Mouse (Mus musculus): Measurements from ENCODE around the gene N4bp2. TPM values are rescaled to one million over a fixed set of nuclear protein-coding genes. Genes with fewer than 3 reads are reported as not detected.
"Not testable (repeated sequence)": the region's sequence is repeated elsewhere in the genome, so short reads cannot be mapped to it uniquely, and the experiment has no call there.

The N4bp2 gene
- polyA plus RNA-seq, 1 experiment from 2014 or later, result 40.1 TPM

DNA sequence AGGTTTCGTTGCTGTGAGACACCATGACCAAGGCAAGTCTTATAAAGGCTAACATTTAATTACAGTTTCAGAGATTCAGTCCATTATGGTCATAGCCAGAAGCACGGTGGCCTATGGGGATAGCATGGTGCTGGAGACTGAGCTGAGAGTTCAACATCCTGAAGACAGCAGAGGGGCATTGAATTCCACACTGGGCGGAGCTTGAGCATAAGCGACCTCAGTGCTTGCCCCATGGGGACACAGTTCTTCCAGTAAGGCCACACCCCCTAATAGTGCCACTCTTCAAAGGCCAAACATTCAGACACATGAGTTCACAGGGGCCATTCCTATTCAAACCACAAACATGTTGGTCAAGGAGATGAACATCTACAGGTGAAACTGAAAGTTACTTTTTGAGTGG, 12.8 kb downstream of the N4bp2 start:
- Histone ChIP-seq H3K9me3 (ENCODE audit: control insufficient read depth, low read length) (no peaks in the 10 kb centered on the region), H3K9ac (ENCODE audit: low read length) (no peak overlapping the region), H3K27me3 (ENCODE audit: control insufficient read depth, insufficient read depth, low read length) (no peaks in the 10 kb centered on the region), H3K4me1 (ENCODE audit: control insufficient read depth, insufficient read depth, low read length) (peaks cover 6% of the 10 kb centered on the region; the same call in 1 of the 2 replicates), H3K4me2 (no peak overlapping the region), H3K4me3 (ENCODE audit: low read depth, low read length) (no peak overlapping the region), H3K36me3 (ENCODE audit: control insufficient read depth, insufficient read depth, low read length) (peaks cover 2% of the 10 kb centered on the region; the same call in 1 of the 2 replicates), H3K27ac (ENCODE audit: low read depth, low read length) (no peak overlapping the region)
- DNase-seq (ENCODE audit: low spot score, missing footprints), result peak; percentile 67
- WGBS, result 90% methylated on average over 4 of the region's 4 CpGs
- no peak for ATAC-seq (ENCODE audit: low FRiP score)

DNA sequence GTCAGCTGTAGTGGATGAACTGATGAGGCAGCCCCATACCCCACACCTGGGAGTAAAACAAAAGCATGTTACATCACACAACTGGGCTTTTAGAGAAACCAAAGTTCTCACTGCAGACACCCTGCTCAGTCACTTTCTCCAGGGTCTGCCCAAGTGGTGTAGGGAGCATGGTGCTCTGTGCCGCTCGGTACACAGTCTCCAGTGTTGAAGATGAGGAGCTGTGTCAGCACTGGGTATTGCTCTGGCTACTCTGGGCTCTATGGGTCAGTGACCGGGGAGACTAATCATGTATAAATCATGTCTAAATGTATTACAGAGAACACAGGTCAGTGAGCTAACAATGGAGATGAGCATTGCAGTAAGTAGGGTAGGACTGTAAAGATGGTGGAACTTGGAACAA, 13.6 kb downstream of the N4bp2 start:
- Histone ChIP-seq H3K36me3 (ENCODE audit: control insufficient read depth, insufficient read depth, low read length) (peaks cover 2% of the 10 kb centered on the region; the same call in 1 of the 2 replicates), H3K4me2 (no peak overlapping the region), H3K27ac (ENCODE audit: low read depth, low read length) (no peak overlapping the region), H3K27me3 (ENCODE audit: control insufficient read depth, insufficient read depth, low read length) (no peaks in the 10 kb centered on the region), H3K4me1 (ENCODE audit: control insufficient read depth, insufficient read depth, low read length) (peaks cover 6% of the 10 kb centered on the region; the same call in 1 of the 2 replicates), H3K9me3 (ENCODE audit: control insufficient read depth, low read length) (no peaks in the 10 kb centered on the region), H3K9ac (ENCODE audit: low read length) (no peak overlapping the region), H3K4me3 (ENCODE audit: low read depth, low read length) (no peak overlapping the region)
- 95% methylated on average over 3 of the region's 3 CpGs for WGBS
- DNase-seq (ENCODE audit: low spot score, missing footprints) (no peak), ATAC-seq (ENCODE audit: low FRiP score) (no peak)

DNA sequence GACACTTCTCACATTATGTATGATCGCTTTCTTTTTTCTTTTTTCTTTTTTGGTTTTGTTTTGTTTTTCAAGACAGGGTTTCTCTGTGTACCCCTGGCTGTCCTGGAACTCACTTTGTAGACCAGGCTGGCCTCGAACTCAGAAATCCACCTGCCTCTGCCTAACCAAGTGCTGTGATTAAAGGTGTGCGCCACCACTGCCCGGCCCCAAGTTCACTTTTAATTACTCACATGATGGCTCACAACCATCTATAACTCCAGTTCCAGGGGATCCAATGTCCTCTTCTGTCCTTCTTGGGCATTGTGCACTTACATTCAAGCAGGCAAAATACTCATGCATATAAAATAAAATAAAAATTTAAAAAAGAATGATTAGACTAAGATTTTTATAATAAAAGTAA, 15.7 kb downstream of the N4bp2 start:
- ATAC-seq (ENCODE audit: low FRiP score) (0 out of 2 replicates have a peak, but pooled peaks have one; percentile 49), DNase-seq (ENCODE audit: low spot score, missing footprints) (peak; percentile 69)
- H3K4me1 ChIP-seq (ENCODE audit: control insufficient read depth, insufficient read depth, low read length); H3K9me3 ChIP-seq (ENCODE audit: control insufficient read depth, low read length); H3K27me3 ChIP-seq (ENCODE audit: control insufficient read depth, insufficient read depth, low read length); H3K4me2 ChIP-seq; H3K36me3 ChIP-seq (ENCODE audit: control insufficient read depth, insufficient read depth, low read length); H3K27ac ChIP-seq (ENCODE audit: low read depth, low read length); H3K9ac ChIP-seq (ENCODE audit: low read length); H3K4me3 ChIP-seq (ENCODE audit: low read depth, low read length): not testable (repeated sequence)
- WGBS, result 93% methylated on average over 4 of the region's 4 CpGs

DNA sequence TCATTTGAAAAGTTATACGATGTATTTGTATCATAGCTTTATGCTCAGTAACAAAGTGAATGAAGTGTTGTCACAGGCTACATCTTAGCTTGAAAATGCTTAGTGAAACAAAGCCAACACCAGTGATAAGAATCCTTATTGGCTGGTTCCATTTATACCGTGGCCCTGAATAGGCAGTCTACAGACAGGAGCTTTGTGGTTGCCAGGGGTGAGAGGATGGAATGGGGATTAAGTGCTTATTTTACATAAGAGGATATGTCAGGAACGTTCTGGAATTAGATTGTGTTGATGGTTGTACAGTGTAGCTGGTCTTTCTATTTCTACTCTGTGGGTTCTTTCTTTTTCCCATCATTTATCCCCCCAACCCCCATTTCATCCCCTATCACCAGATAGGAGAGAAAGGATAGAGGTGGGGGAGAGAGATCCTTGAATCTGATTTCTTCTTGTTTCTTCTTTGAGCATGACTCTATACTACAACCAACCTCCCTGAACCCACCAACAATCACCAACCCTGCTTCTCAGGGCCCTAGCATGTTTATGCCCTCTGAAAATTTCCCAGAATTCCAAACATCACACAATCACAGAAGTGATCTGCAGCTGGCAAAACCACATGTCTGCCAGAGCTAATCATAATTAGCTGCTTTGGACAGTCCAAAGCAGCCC, 16.2 kb downstream of the N4bp2 start:
- Histone ChIP-seq H3K36me3 (ENCODE audit: control insufficient read depth, insufficient read depth, low read length) (peaks cover 5% of the 10 kb centered on the region; the same call in 1 of the 2 replicates), H3K27ac (ENCODE audit: low read depth, low read length) (no peak overlapping the region), H3K4me1 (ENCODE audit: control insufficient read depth, insufficient read depth, low read length) (peaks cover 6% of the 10 kb centered on the region; the same call in 1 of the 2 replicates), H3K4me2 (no peak overlapping the region), H3K9me3 (ENCODE audit: control insufficient read depth, low read length) (no peaks in the 10 kb centered on the region), H3K27me3 (ENCODE audit: control insufficient read depth, insufficient read depth, low read length) (no peaks in the 10 kb centered on the region), H3K9ac (ENCODE audit: low read length) (no peak overlapping the region), H3K4me3 (ENCODE audit: low read depth, low read length) (no peak overlapping the region)
- ATAC-seq (ENCODE audit: low FRiP score), result peak; percentile 92
- WGBS, result 21% methylated on average over 3 of the region's 3 CpGs
- peak; percentile 95 for DNase-seq (ENCODE audit: low spot score, missing footprints)

DNA sequence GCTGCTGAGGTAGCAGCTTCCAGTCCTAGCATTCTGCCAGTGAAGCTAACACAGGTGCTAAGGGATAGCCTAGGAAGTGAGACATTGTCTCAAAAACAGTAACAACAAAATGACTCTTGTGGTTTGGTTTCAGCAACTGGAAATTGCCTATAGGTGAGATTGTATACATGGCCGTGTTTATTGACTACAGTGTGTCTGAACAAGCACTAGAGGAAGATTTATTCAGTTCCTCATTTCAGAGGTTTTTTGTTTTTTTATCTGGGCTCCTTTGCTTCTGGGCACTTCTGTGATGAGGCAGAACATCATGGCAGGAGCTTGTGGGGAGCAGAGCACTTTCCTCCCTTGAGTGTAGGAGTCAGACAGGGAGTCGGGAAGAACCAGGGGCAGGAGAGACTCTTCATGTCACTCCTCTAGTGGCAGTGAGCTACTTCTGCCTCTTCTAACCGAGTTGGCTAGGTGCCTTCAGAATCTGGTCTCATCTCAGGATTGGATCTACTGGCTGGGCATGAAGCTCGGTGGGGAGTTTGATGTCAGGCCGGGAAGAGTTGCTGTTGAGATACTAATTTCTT, 17.9 kb downstream of the N4bp2 start:
- WGBS, result 87% methylated on average over 5 of the region's 5 CpGs
- Histone ChIP-seq H3K9ac (ENCODE audit: low read length) (no peak overlapping the region), H3K4me1 (ENCODE audit: control insufficient read depth, insufficient read depth, low read length) (peaks cover 6% of the 10 kb centered on the region; the same call in 1 of the 2 replicates), H3K4me2 (no peak overlapping the region), H3K27me3 (ENCODE audit: control insufficient read depth, insufficient read depth, low read length) (no peaks in the 10 kb centered on the region), H3K36me3 (ENCODE audit: control insufficient read depth, insufficient read depth, low read length) (peaks cover 5% of the 10 kb centered on the region; the same call in 1 of the 2 replicates), H3K9me3 (ENCODE audit: control insufficient read depth, low read length) (no peaks in the 10 kb centered on the region), H3K27ac (ENCODE audit: low read depth, low read length) (no peak overlapping the region), H3K4me3 (ENCODE audit: low read depth, low read length) (no peak overlapping the region)
- DNase-seq (ENCODE audit: low spot score, missing footprints), result peak; percentile 41
- no peak for ATAC-seq (ENCODE audit: low FRiP score)

DNA sequence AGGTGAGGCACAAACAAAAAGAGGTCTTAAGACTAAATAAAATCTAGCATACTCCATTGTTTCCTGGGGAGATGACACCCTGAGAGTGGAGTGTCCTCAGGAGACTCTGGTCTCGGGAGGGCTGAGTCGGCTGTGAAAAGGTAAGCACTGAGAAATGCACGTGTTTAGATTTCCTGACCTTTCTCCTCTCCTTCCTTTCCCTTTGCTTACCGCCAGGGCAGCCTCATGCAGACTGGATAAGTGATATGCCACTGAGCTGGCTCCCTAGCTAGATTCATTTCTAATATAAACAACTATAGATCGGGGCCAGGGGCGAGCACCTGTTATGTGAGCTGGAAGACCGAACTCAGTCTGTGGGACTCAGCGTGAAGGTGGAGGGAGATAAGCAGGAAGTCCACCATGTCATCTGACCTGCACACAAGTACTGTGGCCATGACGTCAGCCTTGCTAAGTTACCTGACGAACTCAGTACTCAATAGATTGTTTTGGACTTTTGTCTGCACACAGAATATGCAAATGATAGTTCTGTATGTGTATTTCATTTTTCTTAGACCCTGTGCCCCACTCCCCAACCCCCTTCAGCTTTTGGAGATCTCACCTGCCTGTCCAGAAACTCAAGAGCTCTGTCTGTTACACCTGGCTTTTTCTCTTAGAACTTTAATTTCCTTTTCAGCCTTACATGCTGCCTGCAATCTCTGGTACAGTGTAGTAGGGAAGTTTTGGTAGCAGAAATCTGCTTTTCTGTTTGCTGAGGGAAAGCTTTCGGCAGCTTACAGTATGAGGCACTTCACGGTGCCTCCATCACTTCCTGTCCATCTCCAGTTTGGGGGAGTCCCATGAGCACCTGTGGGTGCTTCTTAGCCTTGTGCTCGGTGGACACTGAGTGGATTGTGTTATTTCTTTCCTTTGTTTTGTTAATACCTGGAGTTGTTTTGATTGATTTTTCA, 18.7 kb downstream of the N4bp2 start:
- H3K9ac ChIP-seq (ENCODE audit: low read length), result no peak overlapping the region
- H3K4me1 ChIP-seq (ENCODE audit: control insufficient read depth, insufficient read depth, low read length), result peaks cover 6% of the 10 kb centered on the region; the same call in 1 of the 2 replicates
- no peak overlapping the region for H3K4me2 ChIP-seq
- DNase-seq (ENCODE audit: low spot score, missing footprints) (peak; percentile 71), ATAC-seq (ENCODE audit: low FRiP score) (no peak)
- 89% methylated on average over 13 of the region's 13 CpGs for WGBS
- H3K4me3 ChIP-seq (ENCODE audit: low read depth, low read length), result no peak overlapping the region
- no peaks in the 10 kb centered on the region for H3K9me3 ChIP-seq (ENCODE audit: control insufficient read depth, low read length)
- no peak overlapping the region for H3K27ac ChIP-seq (ENCODE audit: low read depth, low read length)
- H3K36me3 ChIP-seq (ENCODE audit: control insufficient read depth, insufficient read depth, low read length), result peaks cover 5% of the 10 kb centered on the region; the same call in 1 of the 2 replicates
- H3K27me3 ChIP-seq (ENCODE audit: control insufficient read depth, insufficient read depth, low read length), result no peaks in the 10 kb centered on the region

DNA sequence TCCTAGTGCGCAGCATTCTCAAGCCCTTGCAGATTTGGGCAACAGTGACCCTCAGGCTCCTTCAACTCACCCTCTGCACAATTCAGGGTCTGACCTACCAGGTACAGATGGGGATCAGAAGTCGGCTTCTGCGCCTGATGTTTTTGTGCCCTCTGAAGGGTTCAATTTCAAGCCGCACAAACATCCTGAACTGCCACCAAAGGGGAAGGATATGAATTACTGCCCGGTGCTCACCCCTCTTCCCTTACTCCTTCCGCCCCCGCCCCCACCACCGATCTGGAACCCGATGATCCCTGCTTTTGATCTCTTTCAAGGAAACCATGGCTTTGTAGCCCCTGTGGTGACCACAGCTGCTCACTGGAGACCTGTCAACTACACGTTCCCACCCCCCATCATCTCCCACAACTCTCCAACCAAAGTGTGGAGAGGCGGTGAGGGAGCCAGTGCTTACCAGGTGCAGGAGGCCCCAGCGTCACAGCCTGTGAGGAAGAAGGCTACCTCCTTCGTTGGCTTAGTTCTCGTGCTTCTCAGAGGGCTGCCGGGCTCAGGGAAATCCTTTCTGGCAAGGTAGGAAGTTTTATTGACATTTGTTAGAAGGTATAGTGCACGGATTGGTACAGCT, 27.4 kb downstream of the N4bp2 start:
- WGBS, result 81% methylated on average over 16 of the region's 16 CpGs
- H3K36me3 ChIP-seq (ENCODE audit: control insufficient read depth, insufficient read depth, low read length), result peaks cover 8% of the 10 kb centered on the region
- DNase-seq (ENCODE audit: low spot score, missing footprints), result peak; percentile 54

DNA sequence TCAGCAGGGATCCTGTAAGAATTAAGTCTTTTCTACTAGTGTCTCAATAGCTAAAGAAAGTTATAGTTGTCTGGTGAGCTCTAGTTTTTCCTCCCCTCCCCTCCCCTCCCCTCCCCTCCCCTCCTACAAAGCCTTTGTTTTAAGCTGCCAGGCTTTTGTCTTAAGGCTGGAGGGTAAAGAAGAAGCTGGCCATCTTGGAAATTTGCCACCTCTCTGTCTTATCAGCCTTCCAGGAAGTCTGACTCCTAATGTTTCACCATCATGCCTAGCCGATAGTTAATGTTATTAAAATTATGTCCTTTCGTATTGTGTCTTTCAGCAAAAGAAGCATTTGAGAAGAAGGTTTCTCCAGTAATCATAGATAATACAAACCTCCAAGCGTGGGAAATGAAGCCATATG, 30.9 kb downstream of the N4bp2 start:
- DNase-seq (ENCODE audit: low spot score, missing footprints), result peak; percentile 57
- 97% methylated on average over 3 of the region's 3 CpGs for WGBS

More for the DNA sequence above, 27.4 kb downstream of the N4bp2 start:
- no peaks in the 10 kb centered on the region for H3K4me1 ChIP-seq (ENCODE audit: control insufficient read depth, insufficient read depth, low read length)
- no peaks in the 10 kb centered on the region for H3K9me3 ChIP-seq (ENCODE audit: control insufficient read depth, low read length)
- H3K27ac ChIP-seq (ENCODE audit: low read depth, low read length), result no peak overlapping the region
- H3K4me2 ChIP-seq, result no peak overlapping the region
- no peak overlapping the region for H3K4me3 ChIP-seq (ENCODE audit: low read depth, low read length)
- ATAC-seq (ENCODE audit: low FRiP score), result no peak
- no peaks in the 10 kb centered on the region for H3K27me3 ChIP-seq (ENCODE audit: control insufficient read depth, insufficient read depth, low read length)
- no peak overlapping the region for H3K9ac ChIP-seq (ENCODE audit: low read length)

More for the DNA sequence above, 30.9 kb downstream of the N4bp2 start:
- ATAC-seq (ENCODE audit: low FRiP score), result no peak
- Histone ChIP-seq H3K36me3 (ENCODE audit: control insufficient read depth, insufficient read depth, low read length) (peaks cover 6% of the 10 kb centered on the region), H3K4me2 (no peak overlapping the region), H3K4me3 (ENCODE audit: low read depth, low read length) (no peak overlapping the region), H3K4me1 (ENCODE audit: control insufficient read depth, insufficient read depth, low read length) (no peaks in the 10 kb centered on the region), H3K27me3 (ENCODE audit: control insufficient read depth, insufficient read depth, low read length) (no peaks in the 10 kb centered on the region), H3K27ac (ENCODE audit: low read depth, low read length) (no peak overlapping the region), H3K9ac (ENCODE audit: low read length) (no peak overlapping the region), H3K9me3 (ENCODE audit: control insufficient read depth, low read length) (no peaks in the 10 kb centered on the region)
